Mouse (Mus musculus): Measurements from ENCODE around the gene Ndufs2. TPM values are rescaled to one million over a fixed set of nuclear protein-coding genes. Genes with fewer than 3 reads are reported as not detected.
A peak's percentile ranks its signal among the peaks of the same experiment; 100 is the strongest.

The Ndufs2 gene
- total and polyA plus RNA-seq, 2 experiments from 2014 or later: 203 to 219 TPM

GRCm38 (mm10) chr1:171230215-171230614 lies 21.0 kb downstream of the Ndufs2 start:
- no peaks in the 10 kb centered on the region for H3K9me3 ChIP-seq (ENCODE audit: low read length)
- no peak for TF ChIP-seq CTCF (IDR thresholded peaks at IDR 0.05; ENCODE audit: low read depth)
- no peak overlapping the region for H3K9ac ChIP-seq
- 28% methylated on average over 3 of the region's 3 CpGs for WGBS
- no peaks in the 10 kb centered on the region for H3K4me1 ChIP-seq (ENCODE audit: insufficient read depth)
- no peak overlapping the region for H3K4me3 ChIP-seq (ENCODE audit: low read depth, low read length)
- H3K27me3 ChIP-seq (ENCODE audit: insufficient read depth, low read length): no peaks in the 10 kb centered on the region
- ATAC-seq: no peak
- DNase-seq: no peak
- H3K36me3 ChIP-seq (ENCODE audit: insufficient read depth): peaks cover 19% of the 10 kb centered on the region
- no peak overlapping the region for H3K4me2 ChIP-seq (ENCODE audit: low read depth)
- H3K27ac ChIP-seq (ENCODE audit: low read depth, low read length): no peak overlapping the region

- no peaks in the 10 kb centered on the region for H3K9me3 ChIP-seq (ENCODE audit: low read length)
- no peaks in the 10 kb centered on the region for H3K27me3 ChIP-seq (ENCODE audit: insufficient read depth, low read length)
- WGBS: 35% methylated on average over 6 of the region's 6 CpGs
- DNase-seq: no peak
- H3K4me3 ChIP-seq (ENCODE audit: low read depth, low read length): no peak overlapping the region
- no peaks in the 10 kb centered on the region for H3K4me1 ChIP-seq (ENCODE audit: insufficient read depth)
- H3K27ac ChIP-seq (ENCODE audit: low read depth, low read length): no peak overlapping the region
- no peak overlapping the region for H3K4me2 ChIP-seq (ENCODE audit: low read depth)
- H3K9ac ChIP-seq: no peak overlapping the region
- ATAC-seq: no peak
- no peak for TF ChIP-seq CTCF (IDR thresholded peaks at IDR 0.05; ENCODE audit: low read depth)
- peaks cover 14% of the 10 kb centered on the region for H3K36me3 ChIP-seq (ENCODE audit: insufficient read depth)
These were observed 21.4 kb downstream of the Ndufs2 start for GRCm38 (mm10) chr1:171229750-171230149.

GRCm38 (mm10) chr1:171227879-171228278 lies 23.3 kb downstream of the Ndufs2 start:
- Histone ChIP-seq H3K36me3 (ENCODE audit: insufficient read depth) (no peaks in the 10 kb centered on the region), H3K27ac (ENCODE audit: low read depth, low read length) (no peak overlapping the region), H3K4me2 (ENCODE audit: low read depth) (no peak overlapping the region), H3K9ac (no peak overlapping the region), H3K27me3 (ENCODE audit: insufficient read depth, low read length) (no peaks in the 10 kb centered on the region), H3K9me3 (ENCODE audit: low read length) (no peaks in the 10 kb centered on the region), H3K4me1 (ENCODE audit: insufficient read depth) (no peaks in the 10 kb centered on the region), H3K4me3 (ENCODE audit: low read depth, low read length) (no peak overlapping the region)
- DNase-seq: no peak
- TF ChIP-seq CTCF (IDR thresholded peaks at IDR 0.05; ENCODE audit: low read depth): no peak
- ATAC-seq: no peak
- 86% methylated on average over 1 of the region's 1 CpGs for WGBS

DNA sequence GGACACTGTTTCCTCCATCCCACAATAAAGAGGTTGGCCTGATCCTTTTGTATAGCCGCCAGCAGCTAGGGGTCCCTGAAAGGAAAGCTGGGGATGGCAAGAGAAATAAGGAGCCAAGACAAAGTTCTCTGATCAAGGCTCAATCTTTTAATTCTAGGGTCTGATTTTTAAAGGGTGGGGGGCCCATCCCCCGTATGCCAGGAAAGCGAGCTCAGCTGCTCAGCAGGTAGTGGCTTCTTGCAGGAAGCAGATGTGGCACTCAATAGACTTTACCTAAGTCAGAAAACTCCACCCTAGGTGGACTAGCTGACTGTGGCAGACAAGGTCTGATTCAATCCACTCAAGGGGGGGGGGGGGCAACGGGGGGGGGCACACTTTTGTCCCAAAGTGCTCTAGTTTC lies 24.4 kb downstream of the Ndufs2 start:
- no peak overlapping the region for H3K4me2 ChIP-seq (ENCODE audit: low read depth)
- no peak for DNase-seq
- WGBS: 39% methylated on average over 4 of the region's 4 CpGs
- 0 out of 2 replicates have a peak, but pooled peaks cover under 1% of the 10 kb centered on the region for H3K4me1 ChIP-seq (ENCODE audit: insufficient read depth)
- TF ChIP-seq CTCF (IDR thresholded peaks at IDR 0.05; ENCODE audit: low read depth): no peak
- no peaks in the 10 kb centered on the region for H3K9me3 ChIP-seq (ENCODE audit: low read length)
- no peak overlapping the region for H3K4me3 ChIP-seq (ENCODE audit: low read depth, low read length)
- H3K9ac ChIP-seq: no peak overlapping the region
- H3K36me3 ChIP-seq (ENCODE audit: insufficient read depth): no peaks in the 10 kb centered on the region
- no peak for ATAC-seq
- no peaks in the 10 kb centered on the region for H3K27me3 ChIP-seq (ENCODE audit: insufficient read depth, low read length)
- H3K27ac ChIP-seq (ENCODE audit: low read depth, low read length): no peak overlapping the region

DNA sequence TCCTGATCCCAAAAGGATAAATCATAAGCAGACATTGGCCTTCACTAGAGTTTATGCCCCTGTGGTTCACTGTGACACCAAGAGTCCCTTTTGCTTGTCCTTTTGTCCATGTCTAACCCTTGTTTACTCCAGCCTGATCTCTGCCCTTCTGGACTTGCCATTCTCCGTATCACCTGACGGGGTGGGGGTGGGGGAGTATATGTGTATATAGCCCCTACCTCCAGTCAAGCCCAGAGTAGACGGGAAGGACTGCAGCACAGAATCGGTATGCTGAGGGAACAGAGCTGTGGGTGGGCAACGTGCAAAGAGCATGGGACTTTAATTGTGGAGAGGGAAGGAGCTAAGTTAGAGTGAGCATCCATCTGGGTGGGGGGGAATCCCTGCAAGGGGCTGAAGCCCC lies 26.3 kb downstream of the Ndufs2 start, which contains the start of gene Apoa2:
Gene Apoa2 (plus strand): TSS at position 198 of the 400 bp plus-strand sequence.
- H3K27ac ChIP-seq (ENCODE audit: low read depth, low read length): no peak within 1 kb of the TSS
- ATAC-seq (no peak), DNase-seq (no peak)
- no peaks in the 10 kb centered on the region for H3K27me3 ChIP-seq (ENCODE audit: insufficient read depth, low read length)
- H3K9ac ChIP-seq: no peak within 1 kb of the TSS
- WGBS: 85% methylated on average over 5 of the region's 5 CpGs
- H3K36me3 ChIP-seq (ENCODE audit: insufficient read depth): peaks cover 1% of the 10 kb centered on the region
- no peak within 1 kb of the TSS for H3K4me2 ChIP-seq (ENCODE audit: low read depth)
- H3K4me3 ChIP-seq (ENCODE audit: low read depth, low read length): no peak within 1 kb of the TSS
- TF ChIP-seq CTCF (IDR thresholded peaks at IDR 0.05; ENCODE audit: low read depth): no peak
- peaks cover 9% of the 10 kb centered on the region for H3K4me1 ChIP-seq (ENCODE audit: insufficient read depth)
- H3K9me3 ChIP-seq (ENCODE audit: low read length): no peaks in the 10 kb centered on the region

GRCm38 (mm10) chr1:171223796-171224195 lies 27.4 kb downstream of the Ndufs2 start:
- no peak overlapping the region for H3K4me2 ChIP-seq (ENCODE audit: low read depth)
- H3K9ac ChIP-seq: no peak overlapping the region
- H3K27ac ChIP-seq (ENCODE audit: low read depth, low read length): no peak overlapping the region
- 92% methylated on average over 2 of the region's 2 CpGs for WGBS
- no peaks in the 10 kb centered on the region for H3K27me3 ChIP-seq (ENCODE audit: insufficient read depth, low read length)
- ATAC-seq: no peak
- no peak for DNase-seq
- H3K4me3 ChIP-seq (ENCODE audit: low read depth, low read length): no peak overlapping the region
- TF ChIP-seq CTCF (IDR thresholded peaks at IDR 0.05; ENCODE audit: low read depth): no peak
- peaks cover 12% of the 10 kb centered on the region for H3K36me3 ChIP-seq (ENCODE audit: insufficient read depth)
- no peaks in the 10 kb centered on the region for H3K9me3 ChIP-seq (ENCODE audit: low read length)
- H3K4me1 ChIP-seq (ENCODE audit: insufficient read depth): peaks cover 9% of the 10 kb centered on the region

GRCm38 (mm10) chr1:171223168-171223567 lies 28.0 kb downstream of the Ndufs2 start:
- no peak for TF ChIP-seq CTCF (IDR thresholded peaks at IDR 0.05; ENCODE audit: low read depth)
- H3K4me1 ChIP-seq (ENCODE audit: insufficient read depth): peaks cover 9% of the 10 kb centered on the region
- peak overlapping the region; percentile 56; the same call in 1 of the 2 replicates for H3K4me3 ChIP-seq (ENCODE audit: low read depth, low read length)
- H3K4me2 ChIP-seq (ENCODE audit: low read depth): peak overlapping the region; percentile 83; the same call in 1 of the 2 replicates
- ATAC-seq: no peak
- 83% methylated on average over 6 of the region's 6 CpGs for WGBS
- H3K9me3 ChIP-seq (ENCODE audit: low read length): no peaks in the 10 kb centered on the region
- no peak for DNase-seq
- 0 out of 2 replicates have a peak overlapping the region, but pooled peaks have one; percentile 35 for H3K27ac ChIP-seq (ENCODE audit: low read depth, low read length)
- no peak overlapping the region for H3K9ac ChIP-seq
- no peaks in the 10 kb centered on the region for H3K27me3 ChIP-seq (ENCODE audit: insufficient read depth, low read length)
- peaks cover 18% of the 10 kb centered on the region for H3K36me3 ChIP-seq (ENCODE audit: insufficient read depth)

All from forebrain, postnatal 0 days (tissue).